Mouse (Mus musculus) megakaryocyte, adult 5-6 weeks (primary cell): ENCODE measurements around the gene Adamts14. TPM values are rescaled to one million over a fixed set of nuclear protein-coding genes. Genes with fewer than 3 reads are reported as not detected.

Source experiments
- ATAC-seq: 2 replicates; pipeline ENCODE4 v1.8.0; 2016; ENCODE audit warnings: mild to moderate bottlenecking, inconsistent platforms; ENCODE audit not compliant: poor library complexity, severe bottlenecking
- total RNA-seq, 2 experiments: library from RNA; stranded (forward) in 1 of 2; stranded (reverse) in 1 of 2; fragments of 153-499, 151-499 nt in 1 of 2; fragments of 221-1000, 200-1000 nt in 1 of 2; gene quantifications; 2 replicates each; pipeline versions ENCODE4 v1.2.3 to v1.2.4; 2015 to 2017

The Adamts14 gene
- total RNA-seq (2015): 0.16 and 0.58 TPM in 2 replicates
- 0.33 and 0.61 TPM in 2 replicates for total RNA-seq (2017)

DNA sequence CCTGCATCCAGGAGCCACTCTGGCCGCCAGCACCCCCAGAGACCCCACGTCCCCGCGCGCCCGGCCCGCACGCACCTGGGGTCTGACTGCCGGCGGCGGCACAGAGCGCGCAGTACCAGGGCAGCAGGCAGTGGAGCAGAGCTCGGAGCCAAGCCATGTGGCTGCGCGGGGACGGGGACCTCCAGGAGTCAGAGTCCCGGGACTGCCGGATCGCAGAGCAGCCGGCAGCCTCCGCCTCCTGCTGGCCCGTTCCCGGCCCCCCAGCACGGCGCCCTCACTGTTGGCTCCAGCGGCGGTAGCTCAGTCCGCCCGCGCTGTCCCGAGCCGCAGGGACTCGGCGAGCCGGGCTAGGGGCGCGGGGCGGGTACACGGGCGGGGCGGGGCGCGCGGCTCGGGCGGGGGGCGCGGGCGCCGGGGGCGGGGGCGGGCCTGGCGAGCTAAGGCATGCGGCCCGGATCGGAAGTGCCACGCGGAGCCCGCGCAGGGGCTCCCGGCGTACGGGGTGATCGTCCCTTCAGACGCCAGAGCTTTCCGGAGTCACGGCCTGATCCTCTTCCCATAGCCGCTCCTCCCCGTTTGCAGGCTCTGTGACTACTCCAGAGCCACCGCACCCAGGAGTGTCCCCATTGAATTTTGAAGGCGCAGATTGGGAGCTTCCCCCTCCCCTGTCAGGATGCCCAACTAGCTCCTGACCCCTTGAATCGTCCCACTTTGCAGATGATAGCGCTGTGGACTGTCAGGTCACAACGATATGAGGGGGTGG, at the start of gene Adamts14:
Gene Adamts14, minus strand, starts transcription at position 358 of the 763 bp plus-strand sequence.
- no peak for ATAC-seq

DNA sequence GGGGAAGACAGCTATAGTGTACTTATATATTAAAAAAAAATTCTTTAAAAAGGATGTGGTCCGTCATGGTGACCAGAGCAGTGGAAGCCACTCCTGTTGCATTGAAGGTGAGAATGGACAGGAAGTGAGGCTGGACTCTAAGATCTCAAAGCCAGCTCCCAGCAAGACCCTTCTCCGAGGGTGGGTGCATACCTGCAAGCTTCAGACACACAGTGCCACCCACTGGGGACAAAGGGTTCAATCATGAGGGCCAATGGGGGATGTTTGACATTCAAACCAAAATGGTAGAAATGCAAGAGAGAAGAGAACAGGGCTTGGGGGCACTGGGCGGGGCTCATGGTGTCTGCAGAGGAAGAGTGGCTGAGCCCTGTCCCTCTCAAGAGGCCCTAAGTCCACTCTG, 45.3 kb upstream of the Adamts14 start:
- ATAC-seq: no peak

DNA sequence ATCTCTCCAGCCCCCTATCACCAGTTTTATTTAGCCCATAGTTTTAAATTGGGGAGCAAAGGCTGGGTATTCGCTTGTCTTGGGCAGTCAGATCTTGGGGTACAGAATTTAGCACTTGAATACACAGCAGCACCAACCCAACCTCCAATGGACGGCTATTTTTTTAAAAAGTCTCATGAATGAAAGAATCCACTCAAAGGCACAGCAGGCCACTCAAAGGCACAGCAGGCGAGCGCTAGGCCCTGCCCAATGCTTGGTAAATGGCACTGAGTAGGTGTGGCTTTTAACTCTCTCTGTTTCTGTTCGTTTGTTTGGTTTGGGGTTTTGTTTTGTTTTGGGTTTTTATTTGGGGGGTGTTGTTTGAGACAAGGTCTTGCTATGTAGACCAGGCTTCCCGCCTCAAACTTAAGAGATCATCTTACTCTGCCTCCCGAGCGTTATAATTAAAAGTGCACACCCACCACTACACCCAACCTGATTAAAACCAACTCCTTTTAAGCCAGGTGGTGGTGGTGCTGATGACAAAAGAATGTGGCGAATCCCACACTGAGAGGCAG, 42.2 kb upstream of the Adamts14 start:
- ATAC-seq: no peak

DNA sequence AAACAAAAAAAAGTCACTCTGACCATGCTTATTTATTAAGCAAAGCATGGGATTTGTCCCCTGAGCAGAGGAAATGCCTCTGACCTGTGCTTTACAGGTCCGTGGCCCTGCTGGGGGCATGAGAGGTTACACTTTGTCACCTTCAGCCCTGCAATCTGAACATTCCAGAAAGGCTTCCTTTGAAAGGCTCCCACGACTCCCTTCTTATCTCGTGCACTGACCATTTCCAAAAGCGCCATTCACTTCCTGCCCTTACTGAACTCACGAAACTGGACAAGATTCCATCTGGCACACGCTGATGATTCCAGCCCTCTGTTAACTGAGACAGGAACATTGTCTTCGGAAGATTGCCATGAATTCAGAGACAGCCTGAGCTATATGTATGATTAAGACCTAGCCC, 40.5 kb upstream of the Adamts14 start:
- no peak for ATAC-seq

DNA sequence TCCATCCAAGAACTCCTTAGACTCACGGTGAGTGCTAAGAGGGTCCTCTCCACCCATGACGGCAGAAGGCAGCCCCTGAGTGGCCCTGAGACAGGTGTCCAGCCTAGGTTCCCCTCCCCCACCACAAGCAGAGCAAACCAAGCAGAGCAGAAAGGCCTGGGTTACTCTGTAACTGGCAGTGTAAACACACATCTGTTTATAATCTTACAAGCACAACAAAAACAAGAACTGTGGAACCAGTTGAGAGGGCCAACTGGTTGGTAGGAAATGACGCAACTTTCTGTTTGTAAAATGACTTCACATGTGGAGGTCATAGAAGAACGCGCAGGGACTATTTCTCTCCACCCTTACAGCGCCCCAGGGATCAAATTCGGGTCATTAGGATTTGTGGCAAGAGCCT, 39.5 kb upstream of the Adamts14 start:
- no peak for ATAC-seq

DNA sequence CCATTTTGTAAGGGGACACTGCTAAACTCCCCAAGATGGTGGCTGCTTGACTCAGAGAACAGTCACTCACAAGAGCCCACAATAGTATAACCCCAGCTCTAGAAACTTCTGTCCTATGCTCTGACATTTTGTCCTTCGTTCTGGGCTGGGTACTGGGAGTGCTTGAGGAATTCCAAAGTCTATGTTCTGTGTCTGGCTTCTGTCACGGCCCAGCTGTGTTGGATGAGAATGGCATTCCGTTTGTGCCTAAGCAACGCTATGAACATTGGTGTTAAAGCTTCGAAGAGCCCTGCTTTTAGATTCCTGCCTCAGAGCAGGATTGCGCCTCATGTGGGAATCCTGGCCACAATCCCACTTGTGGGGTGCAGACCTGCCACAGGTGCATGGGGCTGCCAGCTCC, 38.9 kb upstream of the Adamts14 start:
- no peak for ATAC-seq

DNA sequence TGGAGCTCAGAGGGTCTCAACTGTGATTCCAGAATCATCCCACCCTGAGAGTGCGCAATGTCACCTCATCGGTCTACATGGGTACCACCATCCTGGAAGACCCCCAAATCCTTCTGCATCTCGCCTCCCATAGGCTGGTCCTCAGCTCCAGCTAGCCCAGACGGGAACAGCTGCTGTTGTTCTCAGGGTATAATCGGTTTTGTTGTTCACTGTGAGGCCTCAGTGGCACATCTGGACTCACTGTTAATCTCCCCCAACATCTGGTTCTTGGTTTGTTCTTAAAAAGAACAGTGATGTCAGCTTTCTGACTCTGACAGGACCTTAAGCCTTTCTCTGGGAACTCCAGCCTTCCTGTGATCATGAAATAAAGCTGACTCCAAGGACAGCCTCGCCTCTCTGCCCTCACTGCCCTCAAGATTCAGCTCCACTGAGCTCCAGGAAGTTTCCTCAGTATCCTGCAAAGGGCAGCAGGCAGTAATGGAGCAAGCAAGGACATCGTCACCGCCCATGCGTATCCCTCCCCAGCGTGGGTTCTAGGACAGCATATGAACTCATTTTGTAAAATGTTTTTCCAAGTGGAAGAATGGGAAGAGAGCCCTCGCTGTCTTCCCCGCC, 35.6 kb upstream of the Adamts14 start:
- ATAC-seq: no peak

DNA sequence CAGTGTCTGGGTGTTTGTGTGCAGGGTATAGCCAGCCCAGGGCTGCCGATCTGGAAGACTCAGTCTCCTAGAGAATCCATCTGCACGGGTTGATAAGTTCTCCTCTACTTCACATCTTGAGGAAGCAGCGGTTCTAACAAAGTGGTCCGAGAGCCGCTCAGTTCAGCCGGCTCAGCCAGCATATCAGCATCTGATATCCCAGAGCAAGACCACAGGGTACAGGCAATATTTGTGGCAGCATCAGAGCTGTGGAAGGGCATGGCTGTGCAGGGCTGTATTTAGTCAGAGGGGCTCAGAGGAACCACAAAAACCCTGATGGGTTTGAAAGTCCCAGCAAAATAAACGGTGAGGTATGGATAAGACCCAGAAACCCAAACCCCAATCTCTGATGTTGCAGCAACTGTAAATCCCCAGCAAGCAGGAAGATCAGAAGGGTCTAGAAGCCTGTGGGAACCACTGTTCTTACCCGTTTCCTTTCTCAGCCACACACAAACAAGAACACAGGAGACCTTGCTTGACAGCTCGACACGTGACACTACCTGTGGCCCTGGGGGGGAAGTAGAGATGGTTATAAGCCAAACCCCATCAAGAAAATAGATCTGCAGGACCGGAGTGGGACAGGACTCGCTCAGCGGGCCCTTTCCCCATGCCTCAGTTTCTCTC, 32.8 kb upstream of the Adamts14 start:
- ATAC-seq: peak; percentile 35; the same call in 1 of the 2 replicates

DNA sequence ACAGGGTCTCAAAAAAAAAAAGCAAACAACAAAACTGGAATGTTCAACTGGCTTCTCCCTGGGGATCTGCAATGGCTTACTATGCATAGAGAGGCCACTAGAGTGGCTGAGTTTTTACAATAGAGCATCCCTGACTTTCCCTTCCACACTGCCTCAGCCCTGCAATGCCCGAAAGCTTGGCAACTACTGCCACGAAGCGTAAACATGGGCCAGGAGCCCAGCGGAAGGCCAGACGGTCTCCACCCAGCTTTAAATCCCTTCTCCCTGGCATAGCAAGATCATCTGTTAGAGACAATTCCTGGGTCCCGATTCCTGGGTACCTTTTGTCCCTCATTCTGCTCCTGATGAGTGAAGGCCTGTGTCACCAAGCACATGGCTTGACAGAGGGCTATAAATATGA, 30.8 kb upstream of the Adamts14 start:
- no peak for ATAC-seq

DNA sequence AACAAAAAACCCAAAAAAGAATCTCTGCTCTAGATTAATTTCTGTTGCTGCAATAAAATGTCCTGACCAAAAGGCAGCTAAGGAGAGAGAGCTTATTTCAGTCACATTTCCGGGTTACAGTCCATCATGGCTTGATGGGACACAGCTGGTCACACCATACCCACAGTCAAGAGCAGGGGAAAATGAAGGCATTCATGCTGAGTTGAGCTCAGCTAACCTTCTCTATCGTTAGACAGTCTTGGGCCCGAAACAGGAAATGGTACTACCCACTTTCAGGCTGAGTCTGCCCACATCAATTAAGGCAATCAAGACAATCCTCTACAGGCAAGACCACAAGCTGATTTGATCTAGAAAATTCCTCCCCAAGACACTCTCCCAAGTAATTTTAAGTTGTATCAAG, 27.8 kb upstream of the Adamts14 start:
- peak; percentile 11; the same call in 1 of the 2 replicates for ATAC-seq

DNA sequence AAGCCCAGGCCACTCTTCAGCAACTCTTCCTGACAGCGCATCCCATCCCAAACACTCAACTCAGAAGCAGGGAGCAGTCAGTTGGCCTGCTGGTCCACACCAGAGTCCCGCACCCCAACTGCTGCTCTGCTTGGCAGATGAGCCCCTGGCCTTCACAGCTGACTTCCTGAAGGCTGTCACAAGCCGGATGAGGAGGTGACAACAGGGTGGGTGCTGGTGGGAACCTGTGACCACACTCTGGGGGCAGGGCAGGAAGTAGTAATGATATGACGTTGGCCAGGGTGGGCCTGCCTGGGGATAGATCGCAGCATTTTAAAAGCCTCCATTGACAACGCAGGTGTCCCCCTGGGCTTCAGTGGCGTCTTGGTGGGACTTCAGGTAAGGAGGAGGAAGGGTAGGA, 24.2 kb upstream of the Adamts14 start, which contains the start of gene Prf1:
Gene Prf1, plus strand, starts transcription at position 357 of the 400 bp plus-strand sequence.
- peak; percentile 87 for ATAC-seq

DNA sequence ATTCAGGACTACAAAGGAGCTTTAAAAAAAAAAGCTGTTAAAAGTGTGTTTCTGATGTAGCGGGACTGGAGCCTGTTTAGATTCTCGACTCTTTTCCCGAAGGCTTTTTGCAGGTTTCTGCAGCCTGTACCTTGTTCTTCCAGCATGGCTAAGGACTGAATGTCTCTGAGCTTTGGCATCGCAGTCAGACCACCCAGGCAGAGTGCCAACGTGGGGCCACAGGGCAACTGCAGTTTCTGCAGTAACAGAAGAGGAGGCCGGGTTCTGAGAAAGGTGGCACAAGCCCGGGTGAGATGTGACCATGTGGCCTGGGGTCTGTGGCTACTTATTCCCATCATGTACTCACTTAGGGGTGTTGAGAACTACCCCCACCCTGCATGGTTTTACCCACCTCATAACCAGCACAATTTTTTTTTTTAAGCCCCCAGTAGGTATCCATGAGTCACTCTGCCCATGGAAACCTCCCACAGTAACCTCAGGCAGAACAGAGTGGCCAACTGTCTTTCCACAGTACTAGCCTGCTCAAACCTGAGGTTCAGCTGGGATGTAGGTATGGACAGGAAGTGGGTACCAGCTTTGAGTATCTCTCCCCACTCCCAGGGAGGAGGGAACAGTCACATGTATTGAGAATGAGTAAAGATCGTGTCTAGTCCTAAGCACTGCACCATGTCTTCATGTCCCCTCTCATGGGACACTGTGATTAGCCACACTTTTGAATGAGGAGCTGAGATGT, 23.6 kb upstream of the Adamts14 start:
- peak; percentile 38 for ATAC-seq

DNA sequence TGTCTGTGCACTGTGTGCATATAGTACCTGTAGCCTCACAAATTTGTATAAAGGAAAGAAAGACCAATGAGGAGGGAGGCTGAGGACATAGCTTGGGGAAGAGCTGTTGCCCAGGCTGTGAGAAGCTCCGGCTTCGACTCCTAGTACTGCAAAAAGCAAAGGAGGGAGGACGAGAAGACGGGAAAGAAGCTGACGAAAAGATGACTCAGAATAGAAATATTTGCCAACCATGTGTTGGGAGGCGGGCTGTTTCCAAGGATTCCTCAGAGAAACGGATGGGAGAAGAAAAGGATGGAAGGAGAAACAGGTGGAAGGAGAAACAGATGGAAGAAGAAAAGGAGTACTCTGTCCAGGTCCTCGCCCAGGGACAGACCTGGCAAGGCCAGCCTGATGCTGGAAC, 21.0 kb upstream of the Adamts14 start:
- no peak for ATAC-seq

DNA sequence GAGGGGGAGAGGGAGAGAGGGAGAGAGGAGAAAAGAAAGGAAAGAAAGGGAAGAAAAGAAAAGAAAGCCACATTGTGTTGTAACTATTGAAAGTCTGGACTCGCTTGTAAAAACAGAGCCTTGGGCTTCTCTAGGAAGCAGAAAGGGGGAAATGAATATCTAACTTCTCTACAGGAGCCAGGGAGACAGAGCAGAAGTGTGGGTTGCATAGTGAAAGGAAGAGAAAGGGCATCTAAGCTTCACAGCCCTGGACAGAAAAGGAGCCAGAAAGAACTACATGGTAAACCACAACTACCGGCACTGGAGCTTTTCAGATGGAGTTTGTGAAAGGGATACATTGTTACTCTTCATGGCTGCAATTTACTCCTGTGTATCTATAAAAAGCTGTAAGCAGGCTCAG, 17.2 kb upstream of the Adamts14 start:
- no peak for ATAC-seq

DNA sequence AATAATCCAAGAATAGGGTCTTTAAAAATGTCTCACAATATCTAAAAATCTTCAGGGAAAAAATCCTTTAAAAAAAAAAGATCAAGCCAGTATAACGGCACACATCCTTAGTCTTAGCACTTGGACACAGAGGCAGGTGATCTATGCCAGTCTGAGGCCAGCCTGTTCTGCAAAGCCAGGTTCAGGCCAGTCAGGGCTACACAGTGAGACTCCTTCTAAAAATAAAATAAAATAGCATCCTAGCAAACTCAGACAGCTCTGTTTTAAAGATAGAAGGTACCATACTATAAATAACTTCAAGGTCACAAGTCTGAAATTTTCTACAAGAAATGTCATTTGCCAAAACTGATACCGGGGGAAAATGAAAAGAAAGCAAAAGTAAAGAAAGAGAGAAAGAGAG, 16.8 kb upstream of the Adamts14 start:
- ATAC-seq: no peak

DNA sequence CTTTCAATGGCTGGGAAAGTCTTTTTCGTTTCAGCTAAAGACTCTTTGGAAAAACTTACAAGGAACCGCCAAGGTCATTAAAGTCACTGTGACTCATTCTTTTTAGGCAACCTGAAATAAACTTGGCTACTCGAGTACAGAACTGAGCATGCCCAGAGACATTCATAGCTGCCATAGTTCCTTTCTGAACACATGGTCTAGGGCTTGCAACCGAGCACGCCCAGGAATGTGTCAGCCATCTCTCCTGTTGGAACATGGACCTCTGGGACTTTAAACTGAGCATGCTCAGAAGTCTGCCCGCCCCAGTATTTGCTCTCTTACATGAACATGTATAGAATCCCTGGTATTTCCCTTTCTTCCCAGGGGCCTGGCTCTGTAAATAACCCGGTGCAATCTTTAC, 13.0 kb upstream of the Adamts14 start:
- no peak for ATAC-seq

DNA sequence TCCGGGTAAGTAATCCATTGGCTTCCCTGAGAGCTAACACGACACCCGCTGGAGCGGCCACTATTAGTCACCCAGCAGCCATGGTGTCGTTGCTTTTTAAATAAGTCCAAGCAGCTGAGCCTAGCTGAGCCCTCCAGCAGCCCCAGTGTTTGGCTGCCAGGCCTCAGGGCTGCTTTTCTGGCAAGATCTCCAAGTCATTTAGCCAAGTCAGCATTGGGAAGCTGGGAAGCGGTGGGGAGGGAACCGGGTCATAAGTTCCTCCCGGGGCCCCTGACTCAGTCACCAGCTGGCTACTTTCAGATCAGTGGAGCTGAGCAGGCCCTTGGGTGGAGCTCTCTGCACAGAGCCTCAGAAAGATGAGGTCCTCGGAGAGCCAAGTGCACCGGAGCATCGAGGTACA, 12.0 kb upstream of the Adamts14 start:
- no peak for ATAC-seq

DNA sequence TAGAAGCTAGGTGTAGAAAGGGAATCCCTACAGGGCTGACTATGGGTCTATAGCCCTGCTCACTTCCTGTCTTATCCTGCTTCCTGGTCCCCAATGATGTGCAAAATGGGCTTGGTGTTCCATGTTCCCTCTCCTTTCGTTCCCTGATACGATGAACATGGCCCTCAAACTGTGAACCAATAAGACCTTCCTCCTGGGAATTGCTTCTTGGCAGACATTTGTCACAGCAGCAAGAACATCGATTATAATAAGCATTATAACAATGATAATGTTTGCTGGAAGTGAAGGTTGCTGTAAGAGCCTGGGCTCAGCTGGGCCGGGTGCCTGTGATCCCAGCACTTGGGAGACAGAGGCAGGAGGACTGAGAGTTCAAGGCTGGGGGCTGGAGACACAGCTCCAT, 11.1 kb upstream of the Adamts14 start:
- ATAC-seq: no peak

DNA sequence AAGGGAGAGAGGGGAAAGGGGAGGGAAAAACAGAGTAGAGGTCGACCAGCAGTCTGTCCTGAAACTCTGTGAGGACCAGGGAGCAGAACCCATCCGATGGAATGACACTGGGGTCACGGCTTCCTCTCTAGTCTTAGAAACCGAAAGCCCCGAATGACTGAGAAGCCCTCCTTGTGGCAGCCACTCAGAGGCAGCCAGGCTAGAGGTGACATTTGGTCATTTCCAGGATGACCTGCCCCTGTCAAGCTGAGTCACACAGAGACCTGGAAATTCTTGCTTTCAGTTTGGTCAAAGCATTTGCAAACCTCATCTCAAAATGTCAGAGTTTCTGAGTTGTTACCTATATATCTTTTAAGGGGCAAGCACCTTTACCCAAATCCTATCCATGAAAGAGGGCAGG, 7.9 kb upstream of the Adamts14 start:
- ATAC-seq: no peak

DNA sequence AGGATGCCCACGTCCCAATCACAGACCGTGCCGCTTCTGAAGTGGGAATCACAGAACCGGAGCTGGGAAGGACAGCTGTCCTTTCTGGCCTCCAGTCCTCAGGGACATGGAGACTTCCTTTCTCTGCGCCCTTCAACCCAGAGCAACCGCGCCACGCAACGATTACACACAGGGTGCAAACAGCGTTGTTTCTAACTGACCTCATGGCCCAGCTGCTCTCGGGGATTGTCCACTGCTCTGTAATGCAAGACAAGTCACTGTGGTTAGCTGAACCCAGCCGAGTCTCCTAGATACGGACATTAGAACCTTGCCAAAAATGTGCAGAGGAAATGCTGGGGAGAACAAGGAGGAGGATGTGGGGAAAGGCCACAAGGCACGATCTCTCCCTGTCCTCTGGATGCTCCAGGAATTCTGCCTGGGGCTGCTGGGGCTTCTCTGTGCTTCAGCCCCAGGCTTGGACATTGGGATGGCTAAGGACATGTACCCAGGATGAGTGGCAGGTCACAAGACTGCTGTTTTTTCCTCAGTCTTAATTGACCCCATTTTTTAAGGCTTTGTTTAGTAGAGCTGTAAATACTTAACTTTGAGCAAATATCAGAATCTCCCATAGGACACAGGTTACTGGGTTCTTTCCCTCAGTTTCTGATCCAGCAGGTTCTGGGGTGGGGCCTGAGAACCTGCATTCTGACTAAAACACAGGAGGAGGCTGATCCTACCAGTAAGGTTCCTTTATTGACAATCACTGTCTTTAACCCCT, 4.9 kb upstream of the Adamts14 start:
- ATAC-seq: no peak
